In genomic region chr5:123444069-123444468, GRCm38 (mm10) we compare ENCODE assay signal across 8 mouse cellular contexts. TPM values are rescaled to one million over a fixed set of nuclear protein-coding genes. Genes with fewer than 3 reads are reported as not detected.
DNase-seq lines count a peak whose midpoint lies in the region; ATAC-seq and TF ChIP-seq lines count a peak whose summit lies in the region.

No protein-coding gene starts in this region.

- no peak overlapping the region for H3K27ac ChIP-seq in intestine, postnatal 0 days (ENCODE audit: low read depth, low read length)
- no peak overlapping the region for H3K27ac ChIP-seq in intestine, embryonic 16.5 days (ENCODE audit: low read length)
- H3K27ac ChIP-seq in cortical plate, adult 2 months (ENCODE audit: insufficient read depth, low read length) = no peak overlapping the region
- H3K27ac ChIP-seq in stomach, postnatal 0 days (replicated peaks) = no peak overlapping the region

- no peak overlapping the region for H3K4me2 ChIP-seq in intestine, postnatal 0 days (replicated peaks; ENCODE audit: low read depth)
- no peak overlapping the region for H3K4me2 ChIP-seq in intestine, embryonic 16.5 days (ENCODE audit: low read depth, low read length)
- no peak overlapping the region for H3K4me2 ChIP-seq in stomach, postnatal 0 days (replicated peaks; ENCODE audit: low read depth)

- peaks cover 69% of the 10 kb centered on the region for H3K36me3 ChIP-seq in intestine, postnatal 0 days (ENCODE audit: control insufficient read depth, insufficient read depth)
- H3K36me3 ChIP-seq in intestine, embryonic 16.5 days (ENCODE audit: control insufficient read depth, insufficient read depth, low read length) = peaks cover 26% of the 10 kb centered on the region
- H3K36me3 ChIP-seq in stomach, postnatal 0 days (ENCODE audit: control insufficient read depth, insufficient read depth, low read length) = peaks cover 35% of the 10 kb centered on the region

- H3K4me1 ChIP-seq in intestine, postnatal 0 days (replicated peaks; ENCODE audit: control insufficient read depth, insufficient read depth, low read length) = no peaks in the 10 kb centered on the region
- H3K4me1 ChIP-seq in intestine, embryonic 16.5 days (ENCODE audit: control insufficient read depth, insufficient read depth, low read length) = no peaks in the 10 kb centered on the region
- H3K4me1 ChIP-seq in cortical plate, adult 2 months (ENCODE audit: control insufficient read depth, insufficient read depth, low read length) = no peaks in the 10 kb centered on the region
- no peaks in the 10 kb centered on the region for H3K4me1 ChIP-seq in stomach, postnatal 0 days (replicated peaks; ENCODE audit: control insufficient read depth, insufficient read depth)

- no peak overlapping the region for H3K9ac ChIP-seq in intestine, postnatal 0 days (ENCODE audit: low read depth, low read length)
- H3K9ac ChIP-seq in intestine, embryonic 16.5 days (ENCODE audit: low read depth, low read length) = no peak overlapping the region
- no peak overlapping the region for H3K9ac ChIP-seq in stomach, postnatal 0 days (ENCODE audit: low read length)

- H3K4me3 ChIP-seq in intestine, postnatal 0 days (ENCODE audit: low read depth, low read length) = no peak overlapping the region
- H3K4me3 ChIP-seq in intestine, embryonic 16.5 days (ENCODE audit: low read length) = no peak overlapping the region
- no peak overlapping the region for H3K4me3 ChIP-seq in cortical plate, adult 2 months (ENCODE audit: insufficient read depth, low read length)
- H3K4me3 ChIP-seq in stomach, postnatal 0 days (ENCODE audit: low read depth, low read length) = no peak overlapping the region

- TF ChIP-seq POLR2A in cortical plate, adult 2 months (IDR thresholded peaks at IDR 0.05; ENCODE audit: extremely low read depth, insufficient read depth, low read length) = no peak

- H3K9me3 ChIP-seq in intestine, postnatal 0 days (ENCODE audit: control insufficient read depth) = no peaks in the 10 kb centered on the region
- no peaks in the 10 kb centered on the region for H3K9me3 ChIP-seq in intestine, embryonic 16.5 days (ENCODE audit: control insufficient read depth, low read length)
- H3K9me3 ChIP-seq in stomach, postnatal 0 days (ENCODE audit: control insufficient read depth, low read length) = no peaks in the 10 kb centered on the region

- DNase-seq in adrenal gland, adult (ENCODE audit: inconsistent age in 2 of 2, low spot score in 1 of 2) = peak; percentile 66 to 90
- peak; percentile 78 for DNase-seq in heart, adult 8-10 months (ENCODE audit: low spot score)
- DNase-seq in layer of hippocampus, postnatal 36 days = peak; percentile 61 to 72
- DNase-seq in stomach, postnatal 0 days (ENCODE audit: low spot score) = peak; percentile 75

- no peak for ATAC-seq in intestine, postnatal 0 days
- ATAC-seq in intestine, embryonic 16.5 days = no peak
- ATAC-seq in megakaryocyte-erythroid progenitor cell, adult 5-6 weeks (replicated peaks; ENCODE audit: low FRiP score, low TSS enrichment, poor library complexity, severe bottlenecking) = peak; percentile 47; the same call in 1 of the 2 replicates
- ATAC-seq in stomach, postnatal 0 days (ENCODE audit: low FRiP score, low TSS enrichment) = peak; percentile 46; the same call in 1 of the 2 replicates

- TF ChIP-seq EP300 in stomach, postnatal 0 days (optimal IDR thresholded peaks at IDR 0.05) = no peak

- no peaks in the 10 kb centered on the region for H3K27me3 ChIP-seq in intestine, postnatal 0 days (replicated peaks; ENCODE audit: control insufficient read depth, insufficient read depth, low read length)
- H3K27me3 ChIP-seq in intestine, embryonic 16.5 days (replicated peaks; ENCODE audit: control insufficient read depth, insufficient read depth, low read length) = no peaks in the 10 kb centered on the region
- H3K27me3 ChIP-seq in stomach, postnatal 0 days (ENCODE audit: control insufficient read depth, insufficient read depth, low read length) = no peaks in the 10 kb centered on the region

- WGBS in intestine, postnatal 0 days = 50% methylated on average over 4 of the region's 4 CpGs
- 44% methylated on average over 4 of the region's 4 CpGs for WGBS in intestine, embryonic 16.5 days
- 43% methylated on average over 4 of the region's 4 CpGs for WGBS in stomach, postnatal 0 days

- TF ChIP-seq CTCF in intestine, postnatal 0 days (IDR thresholded peaks at IDR 0.05; ENCODE audit: low read depth) = peak; percentile 90
- TF ChIP-seq CTCF in cortical plate, adult 2 months (IDR thresholded peaks at IDR 0.05; ENCODE audit: extremely low read depth, insufficient read depth, low read length) = peak; percentile 95
- TF ChIP-seq CTCF in stomach, postnatal 0 days (IDR thresholded peaks at IDR 0.05; ENCODE audit: low read depth) = peak; percentile 93

RNA-seq across cellular contexts. Expression of gene Lrrc43, which starts 45.0 kb away (rescaled TPM):
- polyA plus RNA-seq in intestine, postnatal 0 days (2015; fragmentation: Nextera tagmentation; extraction: Ambion mirVana) = not detected in 2 replicates
- not detected in 2 replicates for polyA plus RNA-seq in intestine, embryonic 16.5 days (2015; fragmentation: Nextera tagmentation; extraction: Ambion mirVana)
- 1.1 TPM in 2 replicates for polyA plus RNA-seq in cortical plate, adult 2 months (2012; rRNA removed)
- not detected for total RNA-seq in heart, adult 8-10 months (2022)
- under 1 TPM; 0.50 to 0.73 TPM for total RNA-seq in layer of hippocampus, postnatal 36 days (2021)
- total RNA-seq in megakaryocyte-erythroid progenitor cell, adult 5-6 weeks (2014; fragmentation: Nextera tagmentation) = not detected in 2 replicates
- total RNA-seq in megakaryocyte-erythroid progenitor cell, adult 5-6 weeks (2017) = not detected in 2 replicates
- polyA plus RNA-seq in stomach, postnatal 0 days (2015; fragmentation: Nextera tagmentation; extraction: Ambion mirVana) = not detected in 2 replicates

RNA-seq across cellular contexts. Expression of gene Il31, which starts 45.2 kb away (rescaled TPM):
- polyA plus RNA-seq in intestine, postnatal 0 days (2015; fragmentation: Nextera tagmentation; extraction: Ambion mirVana) = not detected in 2 replicates
- polyA plus RNA-seq in intestine, embryonic 16.5 days (2015; fragmentation: Nextera tagmentation; extraction: Ambion mirVana) = not detected in 2 replicates
- not detected in 2 replicates for polyA plus RNA-seq in cortical plate, adult 2 months (2012; rRNA removed)
- not detected for total RNA-seq in heart, adult 8-10 months (2022)
- not detected for total RNA-seq in layer of hippocampus, postnatal 36 days (2021)
- total RNA-seq in megakaryocyte-erythroid progenitor cell, adult 5-6 weeks (2014; fragmentation: Nextera tagmentation) = not detected in 2 replicates
- not detected in 2 replicates for total RNA-seq in megakaryocyte-erythroid progenitor cell, adult 5-6 weeks (2017)
- not detected in 2 replicates for polyA plus RNA-seq in stomach, postnatal 0 days (2015; fragmentation: Nextera tagmentation; extraction: Ambion mirVana)

RNA-seq across cellular contexts. Expression of gene Mlxip, which starts 49.5 kb away (rescaled TPM):
- 17.8 and 18.4 TPM in 2 replicates for polyA plus RNA-seq in intestine, postnatal 0 days (2015; fragmentation: Nextera tagmentation; extraction: Ambion mirVana)
- polyA plus RNA-seq in intestine, embryonic 16.5 days (2015; fragmentation: Nextera tagmentation; extraction: Ambion mirVana) = 16.6 and 21.0 TPM in 2 replicates
- polyA plus RNA-seq in cortical plate, adult 2 months (2012; rRNA removed) = 17.5 and 19.6 TPM in 2 replicates
- total RNA-seq in heart, adult 8-10 months (2022) = 10 to 100 TPM; 23.4 to 30.6 (median 27.3) TPM
- total RNA-seq in layer of hippocampus, postnatal 36 days (2021) = 10 to 100 TPM; 19.3 to 21.3 TPM
- total RNA-seq in megakaryocyte-erythroid progenitor cell, adult 5-6 weeks (2014; fragmentation: Nextera tagmentation) = 25.0 and 30.1 TPM in 2 replicates
- 5.1 and 7.9 TPM in 2 replicates for total RNA-seq in megakaryocyte-erythroid progenitor cell, adult 5-6 weeks (2017)
- 10.5 and 13.2 TPM in 2 replicates for polyA plus RNA-seq in stomach, postnatal 0 days (2015; fragmentation: Nextera tagmentation; extraction: Ambion mirVana)

Comparison
In these comparisons a context has a peak if more than half of its experiments do, and no peak if none do; other contexts are left out.
1. ATAC-seq: peak in megakaryocyte-erythroid progenitor cell, adult 5-6 weeks (single experiment) and stomach, postnatal 0 days (single experiment); none in intestine, postnatal 0 days (single experiment) and intestine, embryonic 16.5 days (single experiment).
2. Peak in every context shown above with its lines, with median percentiles within 50 percentile points of each other: CTCF ChIP-seq and DNase-seq.